Mouse (Mus musculus): ENCODE data around the gene Ist1.

DNA sequence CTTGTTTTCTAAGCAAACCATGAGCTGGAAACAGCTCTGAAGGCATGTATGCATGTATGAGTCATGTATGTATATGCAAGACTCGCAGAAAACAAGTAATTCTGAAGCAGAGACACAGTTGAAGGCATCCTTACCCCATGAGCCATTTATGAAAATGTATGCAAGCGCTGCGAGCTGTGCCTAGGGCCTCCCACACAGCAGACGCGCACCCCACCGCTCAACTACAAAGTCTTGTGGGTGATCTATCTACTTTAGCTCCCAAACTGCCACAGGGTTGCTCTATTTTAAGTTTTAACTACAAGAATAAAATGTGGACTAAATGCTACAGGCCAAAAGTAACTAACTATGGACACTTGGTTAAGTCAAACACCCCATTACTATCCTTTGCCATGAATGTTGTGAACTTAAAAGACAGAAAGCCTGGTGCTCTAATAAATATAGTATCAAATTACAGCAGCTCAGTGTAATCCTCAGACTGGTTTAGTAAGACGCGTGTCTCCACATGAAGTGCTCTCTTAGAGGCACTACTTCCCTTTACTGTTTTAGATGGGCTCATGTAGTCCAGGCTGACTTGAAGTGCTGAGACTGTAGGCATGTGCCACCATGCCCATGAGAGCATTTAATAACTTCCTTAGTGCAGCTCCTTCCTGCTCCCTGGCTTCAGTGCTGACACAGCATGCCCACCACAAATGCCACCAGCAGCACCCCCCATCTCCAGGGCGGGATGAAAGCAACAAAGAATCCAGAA is 17.0 kb downstream of the Ist1 start:
- TF ChIP-seq POLR2A (IDR thresholded peaks at IDR 0.05; ENCODE audit: low read depth, low read length) (no peak), CTCF (IDR thresholded peaks at IDR 0.05; ENCODE audit: extremely low read depth, insufficient read length, insufficient replicate concordance, low read depth, low read length) (no peak)
